Mouse (Mus musculus): Measurements from ENCODE around the gene Rpl21.

- TF ChIP-seq CHD2 (IDR thresholded peaks at IDR 0.05; ENCODE audit: low read depth, low read length): no peak
- no peak for TF ChIP-seq MAFK (IDR thresholded peaks at IDR 0.05; ENCODE audit: insufficient read depth, low read depth, low read length)
- no peak for TF ChIP-seq ZNF384 (IDR thresholded peaks at IDR 0.05; ENCODE audit: low read depth, low read length)
- no peak for TF ChIP-seq ZC3H11A (IDR thresholded peaks at IDR 0.05; ENCODE audit: borderline replicate concordance, low read depth, low read length)
Measured at GRCm38 (mm10) chr5:146794853-146795252, 37.8 kb upstream of the Rpl21 start, which contains the start of gene Usp12.
